Mouse (Mus musculus) erythroblast, embryonic 14.5 days (primary cell): Measurements from ENCODE around the gene Rbms2.

ENCODE experiments used
- GATA1 ChIP-seq: IDR thresholded peaks from 2 replicates; pipeline ENCODE4 v1.6.1; 2012; ENCODE audit warnings: low read length, inconsistent platforms, mixed read lengths
- TAL1 ChIP-seq: IDR thresholded peaks from 3 replicates; pipeline ENCODE4 v1.6.1; 2012; ENCODE audit warnings: low read length, inconsistent platforms, mixed read lengths

GRCm38 (mm10) chr10:128221533-128222286 is 41.6 kb upstream of the Rbms2 start:
- no peak for TF ChIP-seq GATA1
- no peak for TF ChIP-seq TAL1
